ENCODE assay signal across 9 mouse cellular contexts in the genomic region with DNA sequence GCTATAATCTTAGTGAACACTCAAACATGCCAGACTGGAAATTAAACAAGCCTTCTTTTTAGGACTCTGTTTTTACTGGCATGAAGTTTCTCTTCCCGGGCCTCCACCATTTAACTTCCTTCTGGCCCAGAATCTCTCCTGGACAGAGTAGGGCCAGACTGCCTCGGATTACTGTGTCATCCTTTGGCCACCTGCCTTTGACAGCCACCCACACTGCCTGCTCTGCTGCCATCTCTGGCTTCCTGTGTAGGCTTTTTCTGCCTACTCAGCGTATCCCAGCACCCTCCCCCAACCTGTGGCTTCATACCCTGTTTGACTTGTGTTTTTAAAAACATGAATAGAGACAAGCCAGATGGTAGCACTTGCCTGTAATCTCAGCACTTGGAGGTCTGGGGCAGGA.
A peak's percentile ranks its signal among the peaks of the same experiment; 100 is the strongest.
DNase-seq lines count a peak whose midpoint lies in the region; ATAC-seq and TF ChIP-seq lines count a peak whose summit lies in the region.
"Had no signal": no experiment of that assay in that cellular context is flagged by ENCODE, and none has a peak within 500 bp of the region (broad histone marks: within the 10 kb centered on the region; RNA-seq: fewer than 3 reads in every experiment).

No protein-coding gene starts in this region.

- H3K9ac ChIP-seq in ES-E14 (ENCODE audit: insufficient read depth, low read depth, low read length, poor library complexity, severe bottlenecking): no peak overlapping the region
- no peak overlapping the region for H3K9ac ChIP-seq in intestine, postnatal 0 days (ENCODE audit: low read depth, low read length)
- H3K9ac ChIP-seq in hindbrain, embryonic 14.5 days: no peak overlapping the region

- TF ChIP-seq POLR2A in embryonic fibroblast, embryonic 13.5 days (IDR thresholded peaks at IDR 0.05; ENCODE audit: low read depth, low read length): no peak

- peaks cover 41% of the 10 kb centered on the region for H3K4me1 ChIP-seq in heart, embryonic 10.5 days
- no peaks in the 10 kb centered on the region for H3K4me1 ChIP-seq in ES-E14 (ENCODE audit: control insufficient read depth in 2 of 2, insufficient read depth in 2 of 2, low read length in 2 of 2, poor library complexity in 1 of 2)
- peaks cover 7% of the 10 kb centered on the region for H3K4me1 ChIP-seq in embryonic fibroblast, embryonic 13.5 days (ENCODE audit: control insufficient read depth, insufficient read depth, low read length)
- peaks cover 10% of the 10 kb centered on the region for H3K4me1 ChIP-seq in intestine, postnatal 0 days (replicated peaks; ENCODE audit: control insufficient read depth, insufficient read depth, low read length)
- no peaks in the 10 kb centered on the region for H3K4me1 ChIP-seq in hindbrain, embryonic 14.5 days (replicated peaks; ENCODE audit: control insufficient read depth, insufficient read depth, low read length)

- no peak for DNase-seq in heart, embryonic 10.5 days (ENCODE audit: low spot score)
- DNase-seq in heart, adult 8-10 months (ENCODE audit: low spot score): no peak
- no peak for DNase-seq in ES-E14 (ENCODE audit: low read depth, low spot score)
- peak; percentile 49 for DNase-seq in lung, postnatal 36 days
- DNase-seq in thymus, postnatal 36 days: peak; percentile 69 to 80
- DNase-seq in hindbrain, embryonic 14.5 days (ENCODE audit: low spot score): no peak

- in situ Hi-C loops in ES-E14 (cut with MboI; ENCODE audit: low sequenced_read_pairs in 2 of 2, unreplicated experiment in 2 of 2): no loop called here

- H3K27me3 ChIP-seq in heart, embryonic 10.5 days (ENCODE audit: insufficient read depth, poor library complexity, severe bottlenecking): no peaks in the 10 kb centered on the region
- no peaks in the 10 kb centered on the region for H3K27me3 ChIP-seq in intestine, postnatal 0 days (replicated peaks; ENCODE audit: control insufficient read depth, insufficient read depth, low read length)
- no peaks in the 10 kb centered on the region for H3K27me3 ChIP-seq in hindbrain, embryonic 14.5 days (ENCODE audit: control insufficient read depth, insufficient read depth, low read length)

- no peaks in the 10 kb centered on the region for H3K36me3 ChIP-seq in heart, embryonic 10.5 days
- H3K36me3 ChIP-seq in ES-E14 (ENCODE audit: control insufficient read depth, insufficient read depth, low read length, poor library complexity, severe bottlenecking): 0 out of 2 replicates have a peak, but pooled peaks cover 2% of the 10 kb centered on the region
- H3K36me3 ChIP-seq in intestine, postnatal 0 days (ENCODE audit: control insufficient read depth, insufficient read depth): peaks cover 19% of the 10 kb centered on the region; the same call in 1 of the 2 replicates
- no peaks in the 10 kb centered on the region for H3K36me3 ChIP-seq in hindbrain, embryonic 14.5 days (replicated peaks; ENCODE audit: control insufficient read depth, insufficient read depth)

- 0 out of 2 replicates have a peak, but pooled peaks have one; percentile 12 for ATAC-seq in intestine, postnatal 0 days
- ATAC-seq in hindbrain, embryonic 14.5 days (ENCODE audit: low FRiP score): no peak

- 47% methylated on average over 3 of the region's 3 CpGs for WGBS in heart, embryonic 10.5 days
- 22% methylated on average over 3 of the region's 3 CpGs for WGBS in intestine, postnatal 0 days
- WGBS in hindbrain, embryonic 14.5 days: 68% methylated on average over 3 of the region's 3 CpGs

- peak overlapping the region; percentile 61 for H3K4me2 ChIP-seq in intestine, postnatal 0 days (replicated peaks; ENCODE audit: low read depth)
- no peak overlapping the region for H3K4me2 ChIP-seq in hindbrain, embryonic 14.5 days (replicated peaks)

- 0 out of 2 replicates have a peak overlapping the region, but pooled peaks have one; percentile 36 for H3K27ac ChIP-seq in heart, embryonic 10.5 days
- H3K27ac ChIP-seq in ES-E14 (ENCODE audit: insufficient read depth, low read depth, low read length, poor library complexity, severe bottlenecking): no peak overlapping the region
- peak overlapping the region; percentile 34 for H3K27ac ChIP-seq in embryonic fibroblast, embryonic 13.5 days (ENCODE audit: insufficient read depth, low read length)
- H3K27ac ChIP-seq in intestine, postnatal 0 days (ENCODE audit: low read depth, low read length): 0 out of 2 replicates have a peak overlapping the region, but pooled peaks have one; percentile 71
- H3K27ac ChIP-seq in hindbrain, embryonic 14.5 days: no peak overlapping the region
- H3K27ac ChIP-seq: heart, adult 2 months had no signal

- H3K9me3 ChIP-seq in heart, embryonic 10.5 days: no peaks in the 10 kb centered on the region
- no peaks in the 10 kb centered on the region for H3K9me3 ChIP-seq in ES-E14 (ENCODE audit: control insufficient read depth, insufficient read depth, low read depth, low read length)
- no peaks in the 10 kb centered on the region for H3K9me3 ChIP-seq in intestine, postnatal 0 days (ENCODE audit: control insufficient read depth)
- no peaks in the 10 kb centered on the region for H3K9me3 ChIP-seq in hindbrain, embryonic 14.5 days (ENCODE audit: control insufficient read depth, low read length)

- no peak overlapping the region for H3K4me3 ChIP-seq in heart, embryonic 10.5 days
- no peak overlapping the region for H3K4me3 ChIP-seq in ES-E14 (ENCODE audit: insufficient read depth in 1 of 2, low read depth in 1 of 2, low read length in 2 of 2, poor library complexity in 1 of 2, severe bottlenecking in 1 of 2)
- H3K4me3 ChIP-seq in embryonic fibroblast, embryonic 13.5 days (ENCODE audit: insufficient read depth, low read length): no peak overlapping the region
- H3K4me3 ChIP-seq in intestine, postnatal 0 days (ENCODE audit: low read depth, low read length): no peak overlapping the region
- H3K4me3 ChIP-seq in hindbrain, embryonic 14.5 days (replicated peaks; ENCODE audit: low read length): no peak overlapping the region
- H3K4me3 ChIP-seq: heart, adult 2 months had no signal

- TF ChIP-seq CTCF in embryonic fibroblast, embryonic 13.5 days (IDR thresholded peaks at IDR 0.05; ENCODE audit: borderline replicate concordance, insufficient read depth, low read length): no peak
- no peak for TF ChIP-seq CTCF in intestine, postnatal 0 days (IDR thresholded peaks at IDR 0.05; ENCODE audit: low read depth)

TF ChIP-seq in ES-E14, 5 proteins besides CTCF, POLR2A, EP300 and RAD21:
- TF ChIP-seq CHD2 (IDR thresholded peaks at IDR 0.05; ENCODE audit: low read depth, low read length): no peak
- TF ChIP-seq HCFC1 (IDR thresholded peaks at IDR 0.05; ENCODE audit: borderline replicate concordance, insufficient read depth, low read length): no peak
- TF ChIP-seq ZNF384 (IDR thresholded peaks at IDR 0.05; ENCODE audit: low read depth, low read length): no peak
- no peak for TF ChIP-seq ZC3H11A (IDR thresholded peaks at IDR 0.05; ENCODE audit: borderline replicate concordance, low read depth, low read length)
- peak; percentile 59; the same call in 1 of the 2 replicates for TF ChIP-seq MAFK (IDR thresholded peaks at IDR 0.05; ENCODE audit: insufficient read depth, low read depth, low read length)

Comparison
In these comparisons a context has a peak if more than half of its experiments do, and no peak if none do; other contexts are left out.
1. DNase-seq: peak in lung, postnatal 36 days (single experiment) and thymus, postnatal 36 days (2 of 2); none in heart, embryonic 10.5 days (single experiment), heart, adult 8-10 months (single experiment), ES-E14 (single experiment) and hindbrain, embryonic 14.5 days (single experiment).
2. H3K27ac ChIP-seq: peak in heart, embryonic 10.5 days (single experiment), embryonic fibroblast, embryonic 13.5 days (single experiment) and intestine, postnatal 0 days (single experiment); none in ES-E14 (single experiment) and hindbrain, embryonic 14.5 days (single experiment).